In the genomic region with DNA sequence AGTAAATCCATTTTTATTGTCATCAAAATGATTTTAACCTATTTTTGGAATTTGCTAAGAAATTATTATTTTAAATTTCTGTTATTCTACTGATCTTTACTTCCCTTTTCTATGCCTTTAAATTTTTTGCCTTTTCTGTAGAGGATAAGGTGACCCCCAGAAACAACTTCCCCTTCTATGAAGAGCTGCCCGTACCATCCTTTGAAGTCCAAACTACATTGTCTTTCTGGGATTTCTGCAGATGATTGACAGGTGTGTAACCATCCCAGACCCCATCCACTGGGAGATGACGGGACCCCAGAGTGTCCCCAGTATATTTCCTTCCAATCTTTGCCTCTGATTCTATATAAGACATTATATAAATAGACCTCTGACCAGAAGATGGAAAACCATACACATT, we compare ENCODE assay signal across 22 mouse cellular contexts. TPM values are rescaled to one million over a fixed set of nuclear protein-coding genes. Genes with fewer than 3 reads are reported as not detected.
DNase-seq lines count a peak whose midpoint lies in the region; ATAC-seq and TF ChIP-seq lines count a peak whose summit lies in the region.
"Had no signal": no experiment of that assay in that cellular context is flagged by ENCODE, and none has a peak within 500 bp of the region (broad histone marks: within the 10 kb centered on the region; RNA-seq: fewer than 3 reads in every experiment).

No protein-coding gene starts in this region.

- TF ChIP-seq CTCF in intestine, postnatal 0 days (IDR thresholded peaks at IDR 0.05; ENCODE audit: low read depth): no peak
- no peak for TF ChIP-seq CTCF in stomach, postnatal 0 days (IDR thresholded peaks at IDR 0.05; ENCODE audit: low read depth)

- ATAC-seq in embryonic facial prominence, embryonic 12.5 days (ENCODE audit: insufficient number of reproducible peaks, insufficient read depth, low FRiP score, low TSS enrichment): no peak
- ATAC-seq in intestine, embryonic 15.5 days: no peak
- ATAC-seq in intestine, postnatal 0 days: no peak
- ATAC-seq in stomach, embryonic 14.5 days (ENCODE audit: insufficient number of reproducible peaks, insufficient read depth, low FRiP score, low read depth): no peak
- ATAC-seq in stomach, postnatal 0 days (ENCODE audit: low FRiP score, low TSS enrichment): no peak
- ATAC-seq: hindbrain, embryonic 16.5 days; liver, postnatal 0 days had no signal

- no peak for TF ChIP-seq EP300 in stomach, postnatal 0 days (optimal IDR thresholded peaks at IDR 0.05)

- H3K9me3 ChIP-seq in embryonic facial prominence, embryonic 12.5 days: no peaks in the 10 kb centered on the region
- H3K9me3 ChIP-seq in embryonic facial prominence, embryonic 10.5 days: no peaks in the 10 kb centered on the region
- H3K9me3 ChIP-seq in intestine, embryonic 15.5 days: no peaks in the 10 kb centered on the region
- no peaks in the 10 kb centered on the region for H3K9me3 ChIP-seq in intestine, postnatal 0 days (ENCODE audit: control insufficient read depth)
- no peaks in the 10 kb centered on the region for H3K9me3 ChIP-seq in stomach, embryonic 14.5 days (ENCODE audit: control insufficient read depth, low read depth, low read length)
- no peaks in the 10 kb centered on the region for H3K9me3 ChIP-seq in stomach, postnatal 0 days (ENCODE audit: control insufficient read depth, low read length)
- H3K9me3 ChIP-seq: heart, embryonic 13.5 days; neural tube, embryonic 12.5 days had no signal

- no peaks in the 10 kb centered on the region for H3K27me3 ChIP-seq in embryonic facial prominence, embryonic 12.5 days
- H3K27me3 ChIP-seq in embryonic facial prominence, embryonic 10.5 days (replicated peaks; ENCODE audit: low read depth, poor library complexity, severe bottlenecking): no peaks in the 10 kb centered on the region
- no peaks in the 10 kb centered on the region for H3K27me3 ChIP-seq in intestine, embryonic 15.5 days (replicated peaks)
- no peaks in the 10 kb centered on the region for H3K27me3 ChIP-seq in intestine, postnatal 0 days (replicated peaks; ENCODE audit: control insufficient read depth, insufficient read depth, low read length)
- no peaks in the 10 kb centered on the region for H3K27me3 ChIP-seq in stomach, embryonic 14.5 days (ENCODE audit: control insufficient read depth, insufficient read depth, low read length)
- no peaks in the 10 kb centered on the region for H3K27me3 ChIP-seq in stomach, postnatal 0 days (ENCODE audit: control insufficient read depth, insufficient read depth, low read length)
- H3K27me3 ChIP-seq: heart, embryonic 13.5 days; neural tube, embryonic 12.5 days had no signal

- H3K9ac ChIP-seq in embryonic facial prominence, embryonic 12.5 days: no peak overlapping the region
- no peak overlapping the region for H3K9ac ChIP-seq in intestine, embryonic 15.5 days
- H3K9ac ChIP-seq in intestine, postnatal 0 days (ENCODE audit: low read depth, low read length): no peak overlapping the region
- H3K9ac ChIP-seq in stomach, embryonic 14.5 days (replicated peaks; ENCODE audit: low read depth, low read length): no peak overlapping the region
- H3K9ac ChIP-seq in stomach, postnatal 0 days (ENCODE audit: low read length): no peak overlapping the region
- H3K9ac ChIP-seq: liver, postnatal 0 days; neural tube, embryonic 12.5 days had no signal

- H3K27ac ChIP-seq in embryonic facial prominence, embryonic 12.5 days: peak overlapping the region; percentile 77
- H3K27ac ChIP-seq in embryonic facial prominence, embryonic 10.5 days (replicated peaks): no peak overlapping the region
- H3K27ac ChIP-seq in intestine, embryonic 15.5 days: 0 out of 2 replicates have a peak overlapping the region, but pooled peaks have one; percentile 14
- no peak overlapping the region for H3K27ac ChIP-seq in intestine, postnatal 0 days (ENCODE audit: low read depth, low read length)
- H3K27ac ChIP-seq in stomach, embryonic 14.5 days (ENCODE audit: low read length): 0 out of 2 replicates have a peak overlapping the region, but pooled peaks have one; percentile 21
- H3K27ac ChIP-seq in stomach, postnatal 0 days (replicated peaks): no peak overlapping the region
- H3K27ac ChIP-seq: neural tube, embryonic 12.5 days had no signal

- no peaks in the 10 kb centered on the region for H3K36me3 ChIP-seq in embryonic facial prominence, embryonic 12.5 days
- no peaks in the 10 kb centered on the region for H3K36me3 ChIP-seq in embryonic facial prominence, embryonic 10.5 days (replicated peaks)
- H3K36me3 ChIP-seq in intestine, embryonic 15.5 days: no peaks in the 10 kb centered on the region
- no peaks in the 10 kb centered on the region for H3K36me3 ChIP-seq in intestine, postnatal 0 days (ENCODE audit: control insufficient read depth, insufficient read depth)
- H3K36me3 ChIP-seq in stomach, embryonic 14.5 days (ENCODE audit: control insufficient read depth, insufficient read depth, low read length): no peaks in the 10 kb centered on the region
- H3K36me3 ChIP-seq in stomach, postnatal 0 days (ENCODE audit: control insufficient read depth, insufficient read depth, low read length): no peaks in the 10 kb centered on the region
- H3K36me3 ChIP-seq: heart, embryonic 13.5 days; neural tube, embryonic 12.5 days had no signal

- WGBS in embryonic facial prominence, embryonic 12.5 days: 86% methylated on average over 2 of the region's 2 CpGs
- WGBS in embryonic facial prominence, embryonic 10.5 days: 76% methylated on average over 2 of the region's 2 CpGs
- WGBS in intestine, embryonic 15.5 days: 74% methylated on average over 2 of the region's 2 CpGs
- 76% methylated on average over 2 of the region's 2 CpGs for WGBS in intestine, postnatal 0 days
- WGBS in stomach, embryonic 14.5 days: 70% methylated on average over 2 of the region's 2 CpGs
- 58% methylated on average over 2 of the region's 2 CpGs for WGBS in stomach, postnatal 0 days

- H3K4me3 ChIP-seq in embryonic facial prominence, embryonic 12.5 days: no peak overlapping the region
- no peak overlapping the region for H3K4me3 ChIP-seq in embryonic facial prominence, embryonic 10.5 days
- no peak overlapping the region for H3K4me3 ChIP-seq in intestine, embryonic 15.5 days (replicated peaks)
- no peak overlapping the region for H3K4me3 ChIP-seq in intestine, postnatal 0 days (ENCODE audit: low read depth, low read length)
- H3K4me3 ChIP-seq in stomach, embryonic 14.5 days (ENCODE audit: low read depth, low read length): no peak overlapping the region
- H3K4me3 ChIP-seq in stomach, postnatal 0 days (ENCODE audit: low read depth, low read length): no peak overlapping the region
- H3K4me3 ChIP-seq: heart, embryonic 13.5 days; neural tube, embryonic 12.5 days had no signal

- DNase-seq in embryonic facial prominence, embryonic 10.5 days (ENCODE audit: low spot score): no peak
- DNase-seq in stomach, postnatal 0 days (ENCODE audit: low spot score): no peak
- DNase-seq in spleen, postnatal 14 days (ENCODE audit: low spot score in 2 of 2): no peak
- DNase-seq in heart, adult 9 months (ENCODE audit: low spot score in 2 of 2): no peak
- DNase-seq: adrenal gland, postnatal 10 days; cerebellum, adult 2 months; cerebellum, postnatal 25 days; heart, postnatal 14 days; kidney, adult 11 months; liver, postnatal 0 days; lung, postnatal 36 days; midbrain, embryonic 14.5 days; right cerebral cortex, postnatal 14 days; thymus, adult 2 months had no signal

- peaks cover 16% of the 10 kb centered on the region for H3K4me1 ChIP-seq in embryonic facial prominence, embryonic 12.5 days
- H3K4me1 ChIP-seq in embryonic facial prominence, embryonic 10.5 days: peaks cover 21% of the 10 kb centered on the region
- peaks cover 6% of the 10 kb centered on the region; the same call in 1 of the 2 replicates for H3K4me1 ChIP-seq in intestine, embryonic 15.5 days (replicated peaks)
- H3K4me1 ChIP-seq in intestine, postnatal 0 days (replicated peaks; ENCODE audit: control insufficient read depth, insufficient read depth, low read length): no peaks in the 10 kb centered on the region
- H3K4me1 ChIP-seq in stomach, embryonic 14.5 days (ENCODE audit: control insufficient read depth, insufficient read depth, low read length): peaks cover 9% of the 10 kb centered on the region; the same call in 1 of the 2 replicates
- H3K4me1 ChIP-seq in stomach, postnatal 0 days (replicated peaks; ENCODE audit: control insufficient read depth, insufficient read depth): no peaks in the 10 kb centered on the region
- H3K4me1 ChIP-seq: neural tube, embryonic 12.5 days had no signal

- no peak overlapping the region for H3K4me2 ChIP-seq in embryonic facial prominence, embryonic 12.5 days (replicated peaks)
- H3K4me2 ChIP-seq in intestine, embryonic 15.5 days (replicated peaks): no peak overlapping the region
- H3K4me2 ChIP-seq in intestine, postnatal 0 days (replicated peaks; ENCODE audit: low read depth): no peak overlapping the region
- no peak overlapping the region; the same call in 1 of the 2 replicates for H3K4me2 ChIP-seq in stomach, embryonic 14.5 days (replicated peaks; ENCODE audit: low read depth, low read length)
- H3K4me2 ChIP-seq in stomach, postnatal 0 days (replicated peaks; ENCODE audit: low read depth): no peak overlapping the region
- H3K4me2 ChIP-seq: heart, embryonic 13.5 days; liver, embryonic 11.5 days; neural tube, embryonic 12.5 days had no signal

RNA-seq across cellular contexts. Expression of gene Zfp366, which starts 20.3 kb away (rescaled TPM):
- 0.41 and 0.67 TPM in 2 replicates for polyA plus RNA-seq in embryonic facial prominence, embryonic 12.5 days (2016; fragmentation: Nextera tagmentation; extraction: Ambion mirVana)
- polyA plus RNA-seq in embryonic facial prominence, embryonic 10.5 days (2016; fragmentation: Nextera tagmentation; extraction: Ambion mirVana): 0.35 and 0.56 TPM in 2 replicates
- polyA plus RNA-seq in intestine, embryonic 15.5 days (2015; fragmentation: Nextera tagmentation; extraction: Ambion mirVana): 0.48 and 0.49 TPM in 2 replicates
- 0.38 and 0.39 TPM in 2 replicates for polyA plus RNA-seq in intestine, postnatal 0 days (2015; fragmentation: Nextera tagmentation; extraction: Ambion mirVana)
- polyA plus RNA-seq in stomach, embryonic 14.5 days (2014; fragmentation: Nextera tagmentation; extraction: Ambion mirVana): 0.93 and 1.2 TPM in 2 replicates
- polyA plus RNA-seq in stomach, postnatal 0 days (2015; fragmentation: Nextera tagmentation; extraction: Ambion mirVana): 0.25 and 0.33 TPM in 2 replicates

Comparison
In these comparisons a context has a peak if more than half of its experiments do, and no peak if none do; other contexts are left out.
1. H3K27ac ChIP-seq: peak in embryonic facial prominence, embryonic 12.5 days (single experiment), intestine, embryonic 15.5 days (single experiment) and stomach, embryonic 14.5 days (single experiment); none in embryonic facial prominence, embryonic 10.5 days (single experiment), intestine, postnatal 0 days (single experiment) and stomach, postnatal 0 days (single experiment).